Mouse (Mus musculus) c-Kit-negative CD71-positive TER-119-positive erythroid progenitor cells, embryonic 14.5 days (primary cell): Measurements from ENCODE around the gene Ireb2.
"Not testable (repeated sequence)": the region's sequence is repeated elsewhere in the genome, so short reads cannot be mapped to it uniquely, and the experiment has no call there.

ENCODE experiments used
- DNase-seq: peaks from one replicate; pipeline ENCODE4 v3.0.0-alpha.2; 2013; ENCODE audit warnings: low read depth, low spot score

Gene Ireb2

DNA sequence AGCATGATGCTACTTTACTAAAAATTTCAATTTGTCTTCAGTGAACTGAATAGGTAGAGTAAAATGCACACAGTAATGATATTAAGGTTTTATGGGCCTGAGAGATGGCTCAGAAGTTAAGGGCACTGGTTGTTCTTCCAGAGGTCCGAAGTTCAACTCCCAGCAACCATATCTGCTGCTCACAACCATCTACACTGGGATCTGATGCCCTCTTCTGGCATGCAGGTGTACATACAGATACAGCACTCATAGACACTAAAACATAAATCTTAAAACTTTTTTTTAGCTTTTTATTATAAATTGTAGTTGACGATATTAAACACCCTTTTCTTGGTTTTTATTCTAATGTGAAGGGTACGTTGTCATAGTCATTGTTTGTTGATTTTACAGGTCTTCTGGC lies 33.5 kb downstream of the Ireb2 start:
- DNase-seq: no peak

DNA sequence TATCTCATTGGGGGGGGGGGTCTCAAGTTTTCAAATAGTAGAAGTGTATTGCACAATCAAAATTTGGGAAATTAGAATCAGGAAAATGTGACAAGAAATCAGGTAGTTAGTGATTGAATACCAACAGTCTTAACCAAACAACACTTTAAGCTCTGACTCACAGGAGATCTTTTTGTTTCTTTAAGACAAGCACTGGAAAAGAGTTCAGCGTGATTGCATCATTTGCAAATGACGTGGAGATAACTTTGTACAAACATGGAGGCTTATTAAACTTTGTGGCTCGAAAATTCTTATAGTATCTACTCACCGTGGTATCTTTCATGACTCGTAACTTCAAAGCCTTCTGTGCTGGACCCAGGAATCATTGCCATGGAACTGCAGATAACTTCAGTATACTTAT lies 45.9 kb downstream of the Ireb2 start:
- DNase-seq: no peak

DNA sequence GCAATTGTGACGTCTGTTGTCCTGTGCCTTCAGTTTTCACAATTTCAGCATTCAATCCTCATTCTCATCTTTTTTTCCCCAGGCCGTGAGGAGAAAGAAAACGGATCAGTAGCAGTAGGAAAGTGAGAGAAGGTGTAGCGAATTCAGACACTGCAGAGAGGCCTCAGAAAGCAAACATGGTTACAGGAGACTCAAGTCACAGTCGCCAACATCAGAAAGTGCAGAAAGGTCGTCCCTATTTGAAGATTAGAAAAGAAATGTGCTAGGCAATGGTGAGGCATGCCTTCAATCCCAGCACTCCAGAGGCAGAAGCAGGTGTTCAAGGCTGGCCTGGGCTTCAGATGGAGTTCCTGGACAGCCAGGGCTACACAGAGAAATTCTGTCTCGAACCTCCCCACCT lies 52.0 kb downstream of the Ireb2 start:
- no peak for DNase-seq

DNA sequence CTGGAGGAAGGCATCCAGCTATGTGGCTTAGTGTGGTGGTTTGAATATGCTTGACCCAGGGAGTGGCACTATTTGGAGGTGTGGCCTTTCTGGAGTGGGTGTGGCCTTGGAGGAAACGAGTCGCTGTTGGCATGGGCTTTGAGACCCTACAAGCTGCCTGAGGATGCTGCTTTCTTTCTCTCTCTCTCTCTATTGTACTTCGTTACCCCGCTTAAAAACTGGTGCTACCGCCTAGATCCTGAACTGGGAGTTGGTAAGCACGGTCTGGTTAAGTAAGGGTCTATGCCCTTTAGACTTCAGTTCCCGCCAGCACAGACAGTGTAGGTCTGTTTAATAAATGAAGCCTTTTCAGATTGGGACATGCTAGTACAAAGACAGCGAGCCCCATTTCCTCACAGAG lies 52.8 kb downstream of the Ireb2 start:
- DNase-seq: no peak

DNA sequence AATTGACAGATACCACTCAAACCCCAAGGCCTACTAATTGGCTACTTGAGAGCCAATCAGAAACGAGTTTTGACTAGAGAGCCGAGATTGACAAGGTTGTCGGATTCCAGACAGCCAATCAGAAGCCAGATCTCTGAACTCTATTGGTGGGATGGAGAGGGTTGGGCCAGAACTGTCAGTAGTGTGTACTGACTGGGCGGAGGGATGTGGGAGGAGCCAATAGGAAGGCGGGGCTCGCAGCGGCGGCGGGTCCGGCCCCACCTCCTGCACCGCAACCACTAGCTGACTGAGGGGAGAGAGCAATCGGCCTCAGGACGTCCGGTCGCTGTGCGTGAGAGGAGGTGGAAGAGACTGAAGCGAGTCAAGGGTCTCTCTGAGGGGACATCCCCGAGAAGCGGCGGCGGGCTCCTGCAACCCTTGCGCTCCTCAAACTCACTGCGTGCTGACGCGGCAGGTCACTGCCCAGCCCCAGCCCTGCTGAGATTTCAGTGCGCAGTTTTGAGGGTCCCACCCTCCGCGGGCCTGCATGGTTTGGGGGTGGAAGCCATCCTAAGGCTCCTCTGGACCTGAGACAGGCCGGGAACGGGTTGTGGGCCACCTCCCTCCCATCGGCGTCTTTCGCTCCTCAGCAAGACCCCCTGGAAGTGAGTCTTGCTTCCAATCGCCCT lies 53.6 kb downstream of the Ireb2 start, which contains the start of gene Hykk:
Gene Hykk, plus strand, starts transcription at position 274 of the 668 bp plus-strand sequence.
- peak; percentile 25 for DNase-seq

DNA sequence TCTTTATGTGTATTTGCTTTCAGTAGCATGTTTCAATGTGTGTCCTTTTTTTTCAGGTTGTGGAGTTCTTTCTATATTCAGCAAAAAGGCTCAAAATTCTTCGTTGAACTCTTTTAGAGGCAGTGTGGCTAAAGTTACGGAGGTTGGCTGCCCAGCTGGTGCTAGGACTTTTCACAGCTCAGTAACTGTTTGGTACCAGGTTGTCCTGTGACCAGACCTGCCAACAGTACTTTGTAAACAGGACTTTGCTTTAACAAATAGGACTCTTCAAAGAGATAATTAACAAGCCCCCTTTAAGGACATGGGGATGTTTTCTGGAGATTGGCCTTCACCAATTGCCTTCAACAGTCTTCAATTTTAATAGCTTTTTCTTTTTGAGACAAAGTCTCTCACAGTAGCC lies 54.6 kb downstream of the Ireb2 start:
- DNase-seq: no peak

DNA sequence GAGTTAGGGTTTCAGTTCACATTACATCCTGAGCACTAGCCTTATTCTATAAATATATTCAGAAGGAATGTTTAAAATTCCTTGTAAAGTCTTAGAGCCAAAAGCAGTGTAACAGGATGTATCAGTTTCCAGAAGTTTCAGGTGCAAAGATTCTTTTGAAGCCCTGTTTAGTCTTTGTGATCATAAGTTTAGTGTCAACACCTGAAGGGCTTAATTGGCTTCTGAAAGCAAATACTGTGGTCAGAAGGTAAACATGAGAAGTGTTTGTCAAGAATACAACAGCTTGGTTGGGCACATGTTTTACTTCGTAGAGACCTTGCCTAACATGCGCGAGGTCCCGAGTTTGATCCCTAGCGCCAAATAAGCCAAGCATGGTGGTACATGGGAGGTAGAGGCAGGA lies 55.2 kb downstream of the Ireb2 start:
- DNase-seq: no peak

DNA sequence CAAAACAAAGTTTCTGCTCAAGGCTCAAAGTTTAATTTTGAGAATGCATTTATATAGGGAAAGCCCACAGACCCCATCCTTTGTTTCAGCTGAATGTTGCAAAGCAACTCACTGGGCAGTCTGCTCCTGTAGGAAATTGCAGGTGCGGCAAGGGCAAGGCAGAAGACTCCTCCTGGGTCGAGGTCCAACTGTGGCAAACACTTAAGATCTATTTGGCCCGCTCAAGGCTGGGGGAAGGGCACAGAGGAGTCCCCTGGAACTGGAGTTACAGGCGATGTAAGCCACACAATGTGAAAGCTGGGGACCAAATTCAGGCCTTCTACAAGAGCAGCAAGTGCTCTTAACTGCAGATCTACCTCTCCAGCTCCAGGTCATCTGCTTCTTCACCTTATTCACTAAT lies 56.4 kb downstream of the Ireb2 start:
- no peak for DNase-seq

DNA sequence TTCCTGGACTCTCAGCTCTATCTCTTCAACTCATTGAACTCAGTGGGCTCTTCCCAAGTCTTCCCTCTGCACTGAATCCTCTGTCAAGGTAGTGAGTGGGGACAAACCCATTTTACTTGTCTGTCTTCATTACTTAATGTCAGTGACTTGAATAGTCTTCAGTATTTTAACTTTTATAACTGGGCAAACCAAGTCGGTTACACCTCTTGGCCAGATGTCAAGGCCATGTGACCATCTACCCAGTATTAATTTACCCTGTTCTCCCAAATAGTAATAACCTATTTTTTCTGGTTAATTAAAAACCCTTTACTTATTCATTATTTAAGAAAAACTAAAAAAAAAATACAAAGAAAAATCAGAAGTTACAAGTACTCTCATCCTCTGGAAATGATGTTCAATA lies 67.2 kb downstream of the Ireb2 start:
- DNase-seq: no peak

DNA sequence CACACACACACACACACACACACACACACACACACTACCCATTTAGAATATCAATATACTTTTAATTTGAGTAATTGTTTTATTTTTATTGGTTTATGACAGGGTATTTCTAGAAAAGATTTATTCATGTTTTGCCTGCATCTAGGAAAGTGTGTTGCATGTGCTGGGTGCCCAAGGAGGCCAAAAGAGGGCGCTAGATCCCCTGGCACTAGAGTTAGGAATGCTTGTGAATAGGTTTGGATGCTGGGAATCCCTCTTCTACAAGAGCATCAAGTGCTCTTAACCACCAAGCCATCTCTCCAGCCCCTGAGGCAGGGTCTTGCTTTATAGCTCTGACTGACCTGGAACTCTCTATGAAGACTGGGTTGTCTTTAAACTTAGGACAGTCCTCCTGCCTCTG lies 68.2 kb downstream of the Ireb2 start:
- DNase-seq: no peak

DNA sequence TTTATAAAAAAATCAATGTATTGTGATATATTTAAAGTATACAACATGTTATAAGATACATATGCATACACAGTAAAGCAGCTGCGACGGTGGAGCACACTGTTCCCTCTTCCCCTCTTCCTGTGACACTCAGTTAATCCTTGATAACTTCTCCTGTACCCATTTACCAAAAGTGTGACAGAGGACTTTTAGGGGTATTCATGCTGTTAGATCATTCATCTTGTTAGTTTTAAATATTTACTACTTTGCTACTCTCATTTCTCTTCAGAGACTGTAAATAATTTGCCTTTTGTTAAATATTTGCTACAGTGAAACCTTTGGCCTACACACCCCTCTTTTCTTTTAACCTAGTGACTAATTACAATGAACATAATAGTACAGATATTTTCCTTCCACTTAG lies 68.8 kb downstream of the Ireb2 start:
- DNase-seq: no peak

DNA sequence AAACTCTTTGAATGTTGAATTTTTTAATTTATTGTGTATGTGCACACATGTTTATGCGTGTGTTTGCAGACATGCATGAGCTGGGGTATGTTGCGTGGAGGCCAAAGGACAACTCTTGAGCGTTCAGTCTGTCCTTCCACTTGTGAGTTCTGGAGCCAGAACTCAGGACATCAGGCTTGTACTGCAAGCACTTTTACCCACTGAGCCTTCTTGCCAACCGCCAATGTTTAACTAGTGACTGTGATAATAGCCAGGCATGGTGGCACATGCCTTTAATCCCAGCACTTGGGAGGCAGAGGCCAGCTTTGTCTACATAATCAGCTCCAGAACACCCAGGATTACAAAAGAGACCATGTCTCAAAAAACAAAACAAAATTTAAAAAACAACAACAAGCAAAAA lies 78.5 kb downstream of the Ireb2 start:
- no peak for DNase-seq

DNA sequence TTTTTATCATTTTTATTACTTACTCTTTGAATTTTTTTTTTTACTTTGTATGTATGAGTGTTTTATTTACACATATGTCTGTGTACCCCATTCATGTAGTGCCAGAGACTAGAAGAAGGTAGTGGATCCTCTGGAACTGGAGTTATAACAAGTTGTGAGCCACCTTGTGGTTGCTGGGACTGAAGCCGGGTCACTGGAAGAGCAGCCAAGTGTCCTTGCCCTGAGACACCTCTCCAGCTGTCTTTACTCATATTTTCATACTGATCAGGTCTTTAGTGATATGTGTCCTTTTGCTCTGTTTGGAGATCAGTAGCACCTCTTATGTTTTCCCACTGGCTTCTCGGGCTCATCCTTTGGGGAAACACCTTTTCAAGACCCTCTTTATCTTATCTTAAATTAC lies 80.9 kb downstream of the Ireb2 start:
- DNase-seq: no peak

DNA sequence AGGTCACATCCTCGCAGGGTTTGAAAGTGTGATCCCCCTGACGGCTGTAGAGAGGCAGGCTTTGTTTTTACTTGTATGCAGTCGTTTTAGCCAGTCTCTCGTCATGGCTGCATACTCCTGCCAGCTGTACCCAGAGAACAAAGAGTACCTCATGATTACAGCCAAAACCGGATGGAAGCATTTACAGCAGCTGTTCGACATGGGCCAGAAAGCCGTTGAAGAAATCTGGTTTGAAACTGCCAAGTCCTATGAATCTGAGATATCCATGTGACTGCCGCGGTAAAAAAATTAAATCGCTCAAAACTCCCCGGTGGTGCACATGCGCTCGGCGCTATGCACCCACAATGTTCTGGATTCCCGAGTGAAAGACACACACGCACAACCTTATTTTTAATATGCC lies 82.7 kb downstream of the Ireb2 start:
- no peak for DNase-seq

DNA sequence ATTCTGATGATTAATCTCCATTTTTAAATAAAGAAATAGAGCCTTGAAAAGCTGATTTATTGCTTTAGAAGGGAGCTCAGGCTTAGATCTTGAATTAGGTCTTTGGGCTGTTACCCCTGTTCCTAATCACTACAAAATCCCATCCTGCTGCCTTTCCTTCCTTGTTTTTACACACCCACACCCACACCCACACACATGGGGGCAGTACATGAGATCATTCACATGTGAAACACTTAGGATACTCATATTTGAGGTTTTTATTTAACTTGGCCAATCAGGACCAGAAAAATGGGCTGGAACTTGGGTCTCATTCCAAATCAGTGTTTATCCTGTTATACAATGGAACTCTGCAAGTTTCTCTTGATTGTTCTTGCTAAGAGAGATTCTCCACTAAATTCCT lies 85.9 kb downstream of the Ireb2 start:
- DNase-seq: no peak

DNA sequence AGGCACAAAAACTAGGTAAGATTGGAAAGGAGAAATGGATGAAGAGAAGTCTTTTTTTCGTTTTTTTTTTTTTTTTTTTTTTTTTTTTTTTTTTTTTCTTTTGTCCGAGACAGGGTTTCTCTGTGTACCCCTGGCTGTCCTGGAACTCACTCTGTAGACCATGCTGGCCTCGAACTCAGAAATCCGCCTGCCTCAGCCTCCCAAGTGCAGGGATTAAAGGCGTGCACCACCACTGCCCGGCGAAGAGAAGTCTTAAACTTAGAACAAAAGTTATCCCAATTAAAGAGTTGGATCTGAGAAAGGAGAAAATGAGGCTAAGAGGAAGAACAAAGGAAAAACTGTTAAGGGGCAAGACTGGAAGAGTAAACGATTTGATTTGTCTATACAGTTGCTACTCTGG lies 86.6 kb downstream of the Ireb2 start:
- DNase-seq: not testable (repeated sequence)

DNA sequence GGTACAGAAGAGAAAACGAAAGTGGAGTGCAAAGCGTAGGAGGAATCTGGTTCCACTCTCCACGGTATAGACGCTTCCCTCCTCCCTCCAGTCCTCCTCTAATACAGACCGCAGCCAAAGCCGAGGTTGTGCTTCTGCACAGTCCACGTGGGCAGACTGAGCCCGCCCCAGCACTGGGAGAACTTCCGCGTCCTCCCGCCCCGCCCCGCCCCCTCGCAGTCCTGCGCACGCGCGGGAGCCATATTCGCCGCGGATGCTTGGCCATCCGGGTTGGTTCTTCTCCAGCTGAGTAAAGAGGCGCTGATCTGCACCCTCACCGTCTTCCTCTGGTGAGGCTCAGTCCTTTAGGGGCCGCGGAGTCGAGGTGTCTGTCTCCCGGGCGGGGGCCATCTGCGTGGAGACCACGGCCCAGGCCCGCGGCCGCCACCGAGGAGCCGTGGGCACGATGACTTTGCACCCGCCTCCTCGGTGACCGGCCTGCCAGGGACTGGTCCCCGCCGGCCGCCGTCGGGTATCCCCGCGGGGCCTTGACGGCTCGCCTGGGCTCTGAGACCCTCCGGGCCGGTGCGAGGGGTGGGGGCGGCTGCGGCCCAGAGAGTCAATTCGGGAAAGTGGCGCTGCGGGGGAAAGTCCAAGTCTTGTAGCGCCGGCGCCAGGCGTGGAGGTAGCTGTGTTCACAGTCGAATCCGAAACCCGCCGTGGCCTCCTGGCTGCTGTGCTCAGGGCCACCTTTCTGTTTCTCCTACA lies 87.2 kb downstream of the Ireb2 start, which contains the start of the genes Psma4 and AY074887:
Gene Psma4, plus strand, starts transcription at position 216 of the 747 bp plus-strand sequence.
Gene AY074887, minus strand, starts transcription at position 424 of the 747 bp plus-strand sequence.
- DNase-seq: peak; percentile 84

DNA sequence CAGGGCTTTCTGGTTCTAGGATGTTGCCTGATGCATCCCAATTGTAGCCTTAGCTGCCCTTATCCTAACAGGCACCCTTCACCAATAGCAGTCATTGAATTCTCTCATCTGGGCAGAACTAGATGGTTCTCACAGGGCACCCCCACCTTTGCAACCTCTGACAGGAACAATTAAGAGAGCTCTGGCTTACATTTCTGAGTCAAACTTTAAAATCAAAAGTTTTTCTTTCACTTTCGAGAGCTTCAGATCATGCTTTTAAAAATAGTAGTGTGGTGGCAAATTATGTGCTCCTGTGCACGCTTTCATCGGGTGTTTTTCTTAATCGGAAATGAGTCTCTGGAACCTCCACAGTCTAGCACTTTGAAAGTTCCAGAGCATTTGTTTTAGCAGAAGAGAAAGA lies 97.5 kb downstream of the Ireb2 start:
- no peak for DNase-seq
